Mouse (Mus musculus): ENCODE measurements around the gene Htatsf1.

The Htatsf1 gene

GRCm38 (mm10) chrX:57053174-57053992, at the start of gene Htatsf1:
Gene Htatsf1, plus strand, starts transcription at chrX:57053583.
- peak; percentile 58 to 72 for DNase-seq

- no peak for DNase-seq
Observed at GRCm38 (mm10) chrX:57012891-57013290, 40.5 kb upstream of the Htatsf1 start.

GRCm38 (mm10) chrX:57042774-57043173, 10.6 kb upstream of the Htatsf1 start, which contains the start of gene Brs3:
Gene Brs3, plus strand, starts transcription at chrX:57043074.
- no peak for DNase-seq

- no peak for DNase-seq
Observed at GRCm38 (mm10) chrX:57043869-57044268, 9.5 kb upstream of the Htatsf1 start.

GRCm38 (mm10) chrX:57052848-57053173, 572 bp upstream of the Htatsf1 start:
- no peak for DNase-seq

GRCm38 (mm10) chrX:57053993-57054385, 606 bp downstream of the Htatsf1 start:
- DNase-seq: no peak

- no peak for DNase-seq
Observed at GRCm38 (mm10) chrX:57081496-57081895, 28.1 kb downstream of the Htatsf1 start.

GRCm38 (mm10) chrX:57087806-57088205, 34.4 kb downstream of the Htatsf1 start, which contains the start of gene Vgll1:
Gene Vgll1, plus strand, starts transcription at chrX:57088106.
- DNase-seq: no peak

- no peak for DNase-seq
Observed at GRCm38 (mm10) chrX:57103415-57103814, 50.0 kb downstream of the Htatsf1 start.

- no peak for DNase-seq
Observed at GRCm38 (mm10) chrX:57106956-57107355, 53.6 kb downstream of the Htatsf1 start.
